Mouse (Mus musculus) liver, adult 2 months (tissue): ENCODE data around the gene Btbd10.

Experiments
- CTCF ChIP-seq: fragments of 200-500 bp; IDR thresholded peaks from 2 replicates; pipeline ENCODE4 v1.5.1; 2011; ENCODE audit warnings: low read depth, low read length, control low read depth
- POLR2A ChIP-seq: fragments of 200-500 bp; IDR thresholded peaks from 2 replicates; pipeline ENCODE4 v1.6.1; 2011; ENCODE audit warnings: low read length, control low read depth; ENCODE audit not compliant: insufficient read depth; ENCODE audit errors: extremely low read depth

DNA sequence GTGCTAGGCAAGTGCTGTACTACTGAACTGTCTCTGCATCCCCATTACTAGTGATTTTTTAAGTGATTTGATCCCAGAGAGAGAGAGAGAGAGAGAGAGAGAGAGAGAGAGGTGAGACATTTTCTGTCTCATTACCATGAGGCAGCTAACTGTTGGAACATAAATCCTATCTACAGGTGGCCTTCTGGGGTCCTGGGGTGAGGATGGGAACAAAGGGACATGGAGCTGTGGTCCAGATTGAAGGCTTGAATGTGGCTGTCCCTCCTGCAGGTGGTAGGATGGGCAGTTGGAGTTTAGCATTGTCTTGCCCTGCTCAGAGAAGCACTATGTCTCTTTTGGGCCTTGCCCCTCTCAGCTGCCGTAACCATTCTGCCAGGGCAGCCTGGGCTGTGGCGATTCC lies 98.2 kb downstream of the Btbd10 start:
- no peak for TF ChIP-seq POLR2A
- no peak for TF ChIP-seq CTCF
